9 mouse cellular contexts compared by ENCODE assay signal in genomic region chr16:5885690-5886050, GRCm38 (mm10). TPM values are rescaled to one million over a fixed set of nuclear protein-coding genes. Genes with fewer than 3 reads are reported as not detected.
DNase-seq lines count a peak whose midpoint lies in the region; ATAC-seq and TF ChIP-seq lines count a peak whose summit lies in the region.
"Had no signal": no experiment of that assay in that cellular context is flagged by ENCODE, and none has a peak within 500 bp of the region (broad histone marks: within the 10 kb centered on the region; RNA-seq: fewer than 3 reads in every experiment).

No protein-coding gene starts in this region.

- H3K4me1 ChIP-seq in heart, embryonic 13.5 days = peaks cover 6% of the 10 kb centered on the region; the same call in 1 of the 2 replicates
- peaks cover 17% of the 10 kb centered on the region for H3K4me1 ChIP-seq in E14TG2a.4 (replicated peaks; ENCODE audit: low read depth, low read length)
- peaks cover 11% of the 10 kb centered on the region; the same call in 1 of the 2 replicates for H3K4me1 ChIP-seq in forebrain, embryonic 13.5 days
- H3K4me1 ChIP-seq in midbrain, embryonic 10.5 days = peaks cover 14% of the 10 kb centered on the region
- no peaks in the 10 kb centered on the region for H3K4me1 ChIP-seq in thymus, adult 2 months (replicated peaks; ENCODE audit: control insufficient read depth, insufficient read depth, low read length)

- peak overlapping the region; percentile 57 for H3K4me3 ChIP-seq in heart, embryonic 13.5 days
- H3K4me3 ChIP-seq in E14TG2a.4 (replicated peaks; ENCODE audit: low read length) = peak overlapping the region; percentile 74
- peak overlapping the region; percentile 52 for H3K4me3 ChIP-seq in forebrain, embryonic 13.5 days
- peak overlapping the region; percentile 61 for H3K4me3 ChIP-seq in midbrain, embryonic 10.5 days
- H3K4me3 ChIP-seq in thymus, adult 2 months (ENCODE audit: control insufficient read depth, insufficient read depth, low read length) = no peak overlapping the region

- TF ChIP-seq CTCF in E14TG2a.4 (conservative IDR thresholded peaks at IDR 0.05; ENCODE audit: low read length) = no peak
- no peak for TF ChIP-seq CTCF in thymus, adult 2 months (IDR thresholded peaks at IDR 0.05; ENCODE audit: borderline replicate concordance, control insufficient read depth, extremely low read depth, insufficient read depth, low read length, poor library complexity)

- no peak overlapping the region for H3K27ac ChIP-seq in heart, embryonic 13.5 days (replicated peaks)
- no peak overlapping the region for H3K27ac ChIP-seq in forebrain, embryonic 13.5 days
- no peak overlapping the region for H3K27ac ChIP-seq in midbrain, embryonic 10.5 days (replicated peaks)
- no peak overlapping the region for H3K27ac ChIP-seq in thymus, adult 2 months (ENCODE audit: control insufficient read depth, insufficient read depth, low read length)

- WGBS in heart, embryonic 13.5 days = 6% methylated on average over 15 of the region's 15 CpGs
- WGBS in forebrain, embryonic 13.5 days = 1% methylated on average over 11 of the region's 15 CpGs
- 4% methylated on average over 15 of the region's 15 CpGs for WGBS in midbrain, embryonic 10.5 days
- 20% methylated on average over 15 of the region's 15 CpGs for WGBS in thymus, adult 2 months

- intact Hi-C loops in heart, postnatal 25 days (cut with DNase I) = no loop called here

- peaks cover 56% of the 10 kb centered on the region for H3K27me3 ChIP-seq in heart, embryonic 13.5 days (replicated peaks)
- H3K27me3 ChIP-seq in E14TG2a.4 (ENCODE audit: insufficient read depth, low read length) = peaks cover 47% of the 10 kb centered on the region
- H3K27me3 ChIP-seq in forebrain, embryonic 13.5 days = peaks cover 45% of the 10 kb centered on the region
- H3K27me3 ChIP-seq in midbrain, embryonic 10.5 days (ENCODE audit: low read depth, poor library complexity, severe bottlenecking) = peaks cover 43% of the 10 kb centered on the region
- H3K27me3 ChIP-seq in thymus, adult 2 months (ENCODE audit: control insufficient read depth, insufficient read depth, low read length) = no peaks in the 10 kb centered on the region

- H3K9ac ChIP-seq in heart, embryonic 13.5 days = no peak overlapping the region
- peak overlapping the region; percentile 60 for H3K9ac ChIP-seq in forebrain, embryonic 13.5 days

- H3K9me3 ChIP-seq in heart, embryonic 13.5 days = no peaks in the 10 kb centered on the region
- H3K9me3 ChIP-seq in E14TG2a.4 (ENCODE audit: low read length) = no peaks in the 10 kb centered on the region
- no peaks in the 10 kb centered on the region for H3K9me3 ChIP-seq in forebrain, embryonic 13.5 days (replicated peaks)
- no peaks in the 10 kb centered on the region for H3K9me3 ChIP-seq in midbrain, embryonic 10.5 days (replicated peaks)

- no peak for DNase-seq in heart, postnatal 25 days (ENCODE audit: low spot score)
- DNase-seq in midbrain, embryonic 10.5 days (ENCODE audit: low spot score) = peak; percentile 14
- DNase-seq in thymus, adult 2 months = no peak
- DNase-seq in testis, postnatal 14 days (ENCODE audit: low spot score) = no peak
- no peak for DNase-seq in embryo, embryonic 10 days (ENCODE audit: low spot score)

- no peak for ATAC-seq in heart, embryonic 13.5 days (ENCODE audit: extremely low read depth, insufficient number of reproducible peaks, low FRiP score, low TSS enrichment)
- ATAC-seq in forebrain, embryonic 13.5 days = no peak

- TF ChIP-seq POLR2A in thymus, adult 2 months (IDR thresholded peaks at IDR 0.05; ENCODE audit: control insufficient read depth, extremely low read depth, insufficient read depth, low read length, poor library complexity) = no peak

- no peaks in the 10 kb centered on the region for H3K36me3 ChIP-seq in heart, embryonic 13.5 days
- no peaks in the 10 kb centered on the region for H3K36me3 ChIP-seq in E14TG2a.4 (ENCODE audit: insufficient read depth, low read length)
- no peaks in the 10 kb centered on the region for H3K36me3 ChIP-seq in forebrain, embryonic 13.5 days (ENCODE audit: poor library complexity, severe bottlenecking)
- no peaks in the 10 kb centered on the region for H3K36me3 ChIP-seq in midbrain, embryonic 10.5 days
- H3K36me3 ChIP-seq in thymus, adult 2 months (ENCODE audit: control insufficient read depth, insufficient read depth, low read length) = no peaks in the 10 kb centered on the region

- H3K4me2 ChIP-seq in heart, embryonic 13.5 days = peak overlapping the region; percentile 82
- H3K4me2 ChIP-seq in forebrain, embryonic 13.5 days = peak overlapping the region; percentile 76

RNA-seq across cellular contexts. Expression of gene Rbfox1, which starts 0.5 kb away (rescaled TPM):
- polyA plus RNA-seq in heart, embryonic 13.5 days (2015; fragmentation: Nextera tagmentation; extraction: Ambion mirVana) = 2.8 and 3.7 TPM in 2 replicates
- total RNA-seq in heart, postnatal 25 days (2021) = 10 to 100 TPM; 47.7 to 48.6 TPM
- polyA plus RNA-seq in forebrain, embryonic 13.5 days (2015; fragmentation: Nextera tagmentation; extraction: Ambion mirVana) = 52.1 and 58.3 TPM in 2 replicates
- 2.5 and 5.9 TPM in 2 replicates for polyA plus RNA-seq in midbrain, embryonic 10.5 days (2016; fragmentation: Nextera tagmentation; extraction: Ambion mirVana)
- polyA plus RNA-seq in thymus, adult 2 months (2012; rRNA removed) = 4.4 and 5.6 TPM in 2 replicates
- total RNA-seq: neutrophil, adult 5-6 weeks had no signal
